11 mouse cellular contexts compared by ENCODE assay signal in genomic region chr13:45553674-45554073, GRCm38 (mm10). TPM values are rescaled to one million over a fixed set of nuclear protein-coding genes. Genes with fewer than 3 reads are reported as not detected.
DNase-seq lines count a peak whose midpoint lies in the region; ATAC-seq and TF ChIP-seq lines count a peak whose summit lies in the region.
"Had no signal": no experiment of that assay in that cellular context is flagged by ENCODE, and none has a peak within 500 bp of the region (broad histone marks: within the 10 kb centered on the region; RNA-seq: fewer than 3 reads in every experiment).

No protein-coding gene starts in this region.

- no peak overlapping the region for H3K4me3 ChIP-seq in heart, embryonic 13.5 days
- H3K4me3 ChIP-seq in intestine, postnatal 0 days (ENCODE audit: low read depth, low read length) = no peak overlapping the region
- no peak overlapping the region for H3K4me3 ChIP-seq in forebrain, embryonic 13.5 days

- H3K36me3 ChIP-seq in heart, embryonic 13.5 days = peaks cover 24% of the 10 kb centered on the region
- H3K36me3 ChIP-seq in intestine, postnatal 0 days (ENCODE audit: control insufficient read depth, insufficient read depth) = no peaks in the 10 kb centered on the region
- H3K36me3 ChIP-seq in forebrain, embryonic 13.5 days (ENCODE audit: poor library complexity, severe bottlenecking) = peaks cover 6% of the 10 kb centered on the region; the same call in 1 of the 2 replicates

- H3K9me3 ChIP-seq in heart, embryonic 13.5 days = no peaks in the 10 kb centered on the region
- no peaks in the 10 kb centered on the region for H3K9me3 ChIP-seq in intestine, postnatal 0 days (ENCODE audit: control insufficient read depth)
- no peaks in the 10 kb centered on the region for H3K9me3 ChIP-seq in forebrain, embryonic 13.5 days (replicated peaks)

- H3K4me1 ChIP-seq in heart, embryonic 13.5 days = peaks cover 26% of the 10 kb centered on the region
- 0 out of 2 replicates have a peak, but pooled peaks cover 5% of the 10 kb centered on the region for H3K4me1 ChIP-seq in intestine, postnatal 0 days (replicated peaks; ENCODE audit: control insufficient read depth, insufficient read depth, low read length)
- H3K4me1 ChIP-seq in forebrain, embryonic 13.5 days = peaks cover 11% of the 10 kb centered on the region; the same call in 1 of the 2 replicates

- TF ChIP-seq CTCF in intestine, postnatal 0 days (IDR thresholded peaks at IDR 0.05; ENCODE audit: low read depth) = no peak

- H3K27me3 ChIP-seq in heart, embryonic 13.5 days (replicated peaks) = no peaks in the 10 kb centered on the region
- no peaks in the 10 kb centered on the region for H3K27me3 ChIP-seq in intestine, postnatal 0 days (replicated peaks; ENCODE audit: control insufficient read depth, insufficient read depth, low read length)
- H3K27me3 ChIP-seq in forebrain, embryonic 13.5 days = no peaks in the 10 kb centered on the region

- H3K4me2 ChIP-seq in heart, embryonic 13.5 days = peak overlapping the region; percentile 35
- H3K4me2 ChIP-seq in intestine, postnatal 0 days (replicated peaks; ENCODE audit: low read depth) = no peak overlapping the region
- no peak overlapping the region for H3K4me2 ChIP-seq in forebrain, embryonic 13.5 days

- peak overlapping the region; percentile 75 for H3K27ac ChIP-seq in heart, embryonic 13.5 days (replicated peaks)
- H3K27ac ChIP-seq in intestine, postnatal 0 days (ENCODE audit: low read depth, low read length) = no peak overlapping the region
- H3K27ac ChIP-seq in forebrain, embryonic 13.5 days = no peak overlapping the region
- H3K27ac ChIP-seq: liver, embryonic 14.5 days had no signal

- intact Hi-C loops in left cerebral cortex, postnatal 4 days (cut with DNase I) = no loop called here
- intact Hi-C loops in left cerebral cortex, postnatal 14 days (cut with DNase I) = no loop called here

- no peak for DNase-seq in heart, adult 9 months (ENCODE audit: low spot score in 2 of 2)
- peak; percentile 20 for DNase-seq in left cerebral cortex, postnatal 4 days
- no peak for DNase-seq in left cerebral cortex, postnatal 14 days (ENCODE audit: low spot score in 2 of 2)
- peak; percentile 56 to 71 for DNase-seq in kidney, postnatal 4 days
- DNase-seq in T-cell, adult 2 months (ENCODE audit: low spot score) = no peak
- DNase-seq: forebrain, postnatal 0 days had no signal

- WGBS in heart, embryonic 13.5 days = 25% methylated on average over 7 of the region's 7 CpGs
- WGBS in intestine, postnatal 0 days = 34% methylated on average over 7 of the region's 7 CpGs
- WGBS in forebrain, embryonic 13.5 days = 54% methylated on average over 7 of the region's 7 CpGs

- no peak for ATAC-seq in heart, embryonic 13.5 days (ENCODE audit: extremely low read depth, insufficient number of reproducible peaks, low FRiP score, low TSS enrichment)
- ATAC-seq in intestine, postnatal 0 days = peak; percentile 28; the same call in 1 of the 2 replicates
- no peak for ATAC-seq in forebrain, embryonic 13.5 days
- ATAC-seq: CD4-positive, CD25-positive, alpha-beta regulatory T cell, adult 4 months; forebrain, postnatal 0 days had no signal

- H3K9ac ChIP-seq in heart, embryonic 13.5 days = peak overlapping the region; percentile 52; the same call in 1 of the 2 replicates
- no peak overlapping the region for H3K9ac ChIP-seq in intestine, postnatal 0 days (ENCODE audit: low read depth, low read length)
- no peak overlapping the region for H3K9ac ChIP-seq in forebrain, embryonic 13.5 days
- H3K9ac ChIP-seq: forebrain, postnatal 0 days; liver, embryonic 14.5 days had no signal

RNA-seq across cellular contexts. Expression of gene Gmpr, which starts 46.4 kb away (rescaled TPM):
- 179 and 199 TPM in 2 replicates for polyA plus RNA-seq in heart, embryonic 13.5 days (2015; fragmentation: Nextera tagmentation; extraction: Ambion mirVana)
- 10 to 100 TPM; 16.2 to 17.5 TPM for total RNA-seq in left cerebral cortex, postnatal 4 days (2021)
- 10 to 100 TPM; 40.7 to 45.2 TPM for total RNA-seq in left cerebral cortex, postnatal 14 days (2021)
- 20.5 and 22.5 TPM in 2 replicates for polyA plus RNA-seq in intestine, postnatal 0 days (2015; fragmentation: Nextera tagmentation; extraction: Ambion mirVana)
- polyA plus RNA-seq in forebrain, embryonic 13.5 days (2015; fragmentation: Nextera tagmentation; extraction: Ambion mirVana) = 14.0 and 17.2 TPM in 2 replicates

Comparison
In these comparisons a context has a peak if more than half of its experiments do, and no peak if none do; other contexts are left out.
1. DNase-seq: peak in left cerebral cortex, postnatal 4 days (single experiment) and kidney, postnatal 4 days (2 of 2); none in heart, adult 9 months (0 of 2), left cerebral cortex, postnatal 14 days (0 of 2) and T-cell, adult 2 months (single experiment).